Mouse (Mus musculus): ENCODE results near the gene Flt3l. TPM values are rescaled to one million over a fixed set of nuclear protein-coding genes. Genes with fewer than 3 reads are reported as not detected.
A peak's percentile ranks its signal among the peaks of the same experiment; 100 is the strongest.
"Not testable (repeated sequence)": the region's sequence is repeated elsewhere in the genome, so short reads cannot be mapped to it uniquely, and the experiment has no call there.

Flt3l gene
- polyA plus RNA-seq, 1 experiment = 29.6 TPM

GRCm38 (mm10) chr7:45163735-45164490 is 27.7 kb upstream of the Flt3l start, which contains the start of gene Slc17a7:
Gene Slc17a7 (plus strand): TSS chr7:45163949.
- peak in 1 of 2 experiments; percentile 66 for DNase-seq (ENCODE audit: extremely low spot score in 1 of 2, low spot score in 1 of 2)

- no peak for DNase-seq (ENCODE audit: extremely low spot score in 1 of 2, low spot score in 1 of 2)
Observed at GRCm38 (mm10) chr7:45162996-45163615, 26.9 kb upstream of the Flt3l start.

- DNase-seq (ENCODE audit: extremely low spot score in 1 of 2, low spot score in 1 of 2) = peak in 1 of 2 experiments; percentile 41
Observed at GRCm38 (mm10) chr7:45162551-45162950, 26.3 kb upstream of the Flt3l start.

- peak; percentile 93 to 95 for DNase-seq (ENCODE audit: extremely low spot score in 1 of 2, low spot score in 1 of 2)
Observed at GRCm38 (mm10) chr7:45161612-45162473, 25.6 kb upstream of the Flt3l start.

- DNase-seq (ENCODE audit: extremely low spot score in 1 of 2, low spot score in 1 of 2) = no peak
Observed at GRCm38 (mm10) chr7:45160866-45161265, 24.6 kb upstream of the Flt3l start.

- no peak for DNase-seq (ENCODE audit: extremely low spot score in 1 of 2, low spot score in 1 of 2)
Observed at GRCm38 (mm10) chr7:45160316-45160800, 24.1 kb upstream of the Flt3l start.

- DNase-seq (ENCODE audit: extremely low spot score in 1 of 2, low spot score in 1 of 2) = no peak
Observed at GRCm38 (mm10) chr7:45158991-45159390, 22.8 kb upstream of the Flt3l start.

- peak in 1 of 2 experiments; percentile 74 for DNase-seq (ENCODE audit: extremely low spot score in 1 of 2, low spot score in 1 of 2)
Observed at GRCm38 (mm10) chr7:45157459-45157858, 21.2 kb upstream of the Flt3l start.

- DNase-seq (ENCODE audit: extremely low spot score in 1 of 2, low spot score in 1 of 2) = no peak
Observed at GRCm38 (mm10) chr7:45156206-45156605, 20.0 kb upstream of the Flt3l start.

- no peak for DNase-seq (ENCODE audit: extremely low spot score in 1 of 2, low spot score in 1 of 2)
Observed at GRCm38 (mm10) chr7:45155590-45155989, 19.4 kb upstream of the Flt3l start.

GRCm38 (mm10) chr7:45154993-45155514 is 18.8 kb upstream of the Flt3l start:
- DNase-seq (ENCODE audit: extremely low spot score in 1 of 2, low spot score in 1 of 2) = no peak

GRCm38 (mm10) chr7:45154096-45154992 is 18.1 kb upstream of the Flt3l start, which contains the start of the genes Pih1d1 and Aldh16a1:
Gene Pih1d1 (plus strand): TSS chr7:45154303.
Gene Aldh16a1 (minus strand): TSS chr7:45154584.
- peak; percentile 90 to 96 for DNase-seq (ENCODE audit: extremely low spot score in 1 of 2, low spot score in 1 of 2)

GRCm38 (mm10) chr7:45153586-45153985 is 17.4 kb upstream of the Flt3l start:
- DNase-seq (ENCODE audit: extremely low spot score in 1 of 2, low spot score in 1 of 2) = no peak

- DNase-seq (ENCODE audit: extremely low spot score in 1 of 2, low spot score in 1 of 2) = not testable (repeated sequence)
Observed at GRCm38 (mm10) chr7:45153052-45153451, 16.8 kb upstream of the Flt3l start.

- DNase-seq (ENCODE audit: extremely low spot score in 1 of 2, low spot score in 1 of 2) = no peak
Observed at GRCm38 (mm10) chr7:45151303-45151702, 15.1 kb upstream of the Flt3l start.

GRCm38 (mm10) chr7:45150321-45150720 is 14.1 kb upstream of the Flt3l start:
- DNase-seq (ENCODE audit: extremely low spot score in 1 of 2, low spot score in 1 of 2) = no peak

- DNase-seq (ENCODE audit: extremely low spot score in 1 of 2, low spot score in 1 of 2) = no peak
Observed at GRCm38 (mm10) chr7:45149545-45149944, 13.3 kb upstream of the Flt3l start.

- no peak for DNase-seq (ENCODE audit: extremely low spot score in 1 of 2, low spot score in 1 of 2)
Observed at GRCm38 (mm10) chr7:45148534-45149098, 12.4 kb upstream of the Flt3l start.

- DNase-seq (ENCODE audit: extremely low spot score in 1 of 2, low spot score in 1 of 2) = no peak
Observed at GRCm38 (mm10) chr7:45147899-45148298, 11.7 kb upstream of the Flt3l start.
